Mouse (Mus musculus) forebrain, postnatal 0 days (tissue): ENCODE data around the gene Slc44a1. TPM values are rescaled to one million over a fixed set of nuclear protein-coding genes. Genes with fewer than 3 reads are reported as not detected.

Source experiments
- ATAC-seq: fragments of 200-750 bp; cut with Nextera tagmentation; 2 replicates; pipeline ENCODE4 v1.8.0; 2017; ENCODE audit warnings: mild to moderate bottlenecking, moderate library complexity
- DNase-seq: peaks from one replicate; pipeline ENCODE4 v3.0.0-alpha.2; 2015
- H3K27ac ChIP-seq: fragments of 300-500 bp; sonication (generic); 2 replicates; pipeline ENCODE4 v1.5.1; 2014; ENCODE audit warnings: low read depth, mild to moderate bottlenecking, antibody characterized with exemption, low read length, moderate library complexity, mixed read lengths
- H3K27me3 ChIP-seq: fragments of 300-500 bp; sonication (generic); 2 replicates; pipeline ENCODE4 v1.6.1; 2014; ENCODE audit warnings: mild to moderate bottlenecking, low read length, mixed read lengths; ENCODE audit not compliant: insufficient read depth
- H3K36me3 ChIP-seq: fragments of 300-500 bp; sonication (generic); 2 replicates; pipeline ENCODE4 v1.6.1; 2014; ENCODE audit warnings: mild to moderate bottlenecking, moderate library complexity; ENCODE audit not compliant: insufficient read depth
- H3K4me1 ChIP-seq: fragments of 300-500 bp; sonication (generic); 2 replicates; pipeline ENCODE4 v1.6.1; 2014; ENCODE audit warnings: antibody characterized with exemption; ENCODE audit not compliant: insufficient read depth
- H3K4me2 ChIP-seq: fragments of 300-500 bp; sonication (generic); 2 replicates; pipeline ENCODE4 v1.6.1; 2014; ENCODE audit warnings: low read depth, mild to moderate bottlenecking, moderate library complexity
- H3K4me3 ChIP-seq: fragments of 300-500 bp; sonication (generic); 2 replicates; pipeline ENCODE4 v1.5.1; 2014; ENCODE audit warnings: low read depth, low read length, mixed read lengths
- H3K9ac ChIP-seq: fragments of 300-500 bp; sonication (generic); 2 replicates; pipeline ENCODE4 v1.6.1; 2014; ENCODE audit warnings: mild to moderate bottlenecking
- H3K9me3 ChIP-seq: fragments of 300-500 bp; sonication (generic); 2 replicates; pipeline ENCODE4 v1.6.1; 2016; ENCODE audit warnings: low read length
- CTCF ChIP-seq: sonication (generic); IDR thresholded peaks from 2 replicates; pipeline ENCODE4 v1.5.1; 2016; ENCODE audit warnings: antibody characterized with exemption, control low read depth, low read depth
- WGBS: fragments of 180-500 bp; shearing (Covaris S2); extraction: QIAGEN DNeasy Blood & Tissue Kit; methylation state at CpG from one replicate; pipeline ENCODE4 v1.1.7; 2014; 5-methylcytosine and 5-hydroxymethylcytosine counted together
- polyA plus RNA-seq: library from polyadenylated mRNA; unstranded; fragments of >200 nt; fragmentation: Nextera tagmentation; extraction: Ambion mirVana; gene quantifications from 2 replicates; pipeline ENCODE4 v1.2.1, GENCODE M21; 2015
- total RNA-seq: library from RNA; depleted of rRNA; stranded (reverse); fragments of >200 nt; gene quantifications from 2 replicates; pipeline ENCODE4 v1.2.3, GENCODE M21; 2014

Slc44a1 gene
- total and polyA plus RNA-seq, 2 experiments from 2014 or later: 12.4 to 29.3 TPM

GRCm38 (mm10) chr4:53412991-53413390 lies 27.2 kb upstream of the Slc44a1 start:
- Histone ChIP-seq H3K27ac (no peak overlapping the region), H3K27me3 (no peaks in the 10 kb centered on the region), H3K36me3 (no peaks in the 10 kb centered on the region), H3K4me3 (no peak overlapping the region), H3K9me3 (no peaks in the 10 kb centered on the region), H3K4me2 (no peak overlapping the region), H3K4me1 (no peaks in the 10 kb centered on the region), H3K9ac (no peak overlapping the region)
- ATAC-seq (no peak), DNase-seq (no peak)
- TF ChIP-seq CTCF: no peak
- WGBS: 76% methylated on average over 6 of the region's 6 CpGs

GRCm38 (mm10) chr4:53414031-53414797 lies 26.0 kb upstream of the Slc44a1 start:
- H3K4me2 ChIP-seq: no peak overlapping the region
- DNase-seq (no peak), ATAC-seq (no peak)
- no peaks in the 10 kb centered on the region for H3K27me3 ChIP-seq
- no peak overlapping the region for H3K9ac ChIP-seq
- TF ChIP-seq CTCF: no peak
- no peaks in the 10 kb centered on the region for H3K36me3 ChIP-seq
- WGBS: 89% methylated on average over 9 of the region's 9 CpGs
- no peak overlapping the region for H3K27ac ChIP-seq
- H3K4me3 ChIP-seq: no peak overlapping the region
- no peaks in the 10 kb centered on the region for H3K4me1 ChIP-seq
- H3K9me3 ChIP-seq: no peaks in the 10 kb centered on the region

- TF ChIP-seq CTCF: no peak
- Histone ChIP-seq H3K9ac (no peak overlapping the region), H3K9me3 (no peaks in the 10 kb centered on the region), H3K4me1 (no peaks in the 10 kb centered on the region), H3K4me3 (no peak overlapping the region), H3K27me3 (no peaks in the 10 kb centered on the region), H3K36me3 (no peaks in the 10 kb centered on the region), H3K4me2 (no peak overlapping the region), H3K27ac (no peak overlapping the region)
- peak; percentile 87 for ATAC-seq
- WGBS: 54% methylated on average over 9 of the region's 10 CpGs
- DNase-seq: peak; percentile 66
These were observed 24.2 kb upstream of the Slc44a1 start for GRCm38 (mm10) chr4:53415873-53416637.

DNA sequence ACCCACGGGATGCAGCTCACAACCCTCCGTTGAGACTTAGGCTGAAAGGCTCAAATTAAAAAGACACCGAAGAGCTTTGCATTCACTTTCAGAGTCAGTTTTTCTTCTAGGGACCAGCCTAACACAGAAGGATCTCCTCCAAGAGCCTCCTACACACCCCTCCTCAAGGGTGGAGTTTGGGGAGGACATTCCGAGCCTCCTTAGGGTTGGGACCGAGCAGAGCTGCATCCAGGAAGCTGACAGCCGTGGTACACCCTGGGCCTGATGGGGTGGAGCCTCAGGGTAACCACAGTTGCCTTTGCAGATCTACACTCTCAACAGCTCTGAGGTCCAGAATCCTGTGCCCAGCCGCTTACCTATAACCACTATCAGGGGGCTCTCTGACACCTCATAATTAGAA lies 23.3 kb upstream of the Slc44a1 start:
- DNase-seq (no peak), ATAC-seq (no peak)
- no peaks in the 10 kb centered on the region for H3K9me3 ChIP-seq
- H3K4me3 ChIP-seq: no peak overlapping the region
- H3K4me1 ChIP-seq: no peaks in the 10 kb centered on the region
- no peak overlapping the region for H3K9ac ChIP-seq
- H3K4me2 ChIP-seq: no peak overlapping the region
- H3K27ac ChIP-seq: no peak overlapping the region
- H3K36me3 ChIP-seq: no peaks in the 10 kb centered on the region
- 79% methylated on average over 7 of the region's 7 CpGs for WGBS
- TF ChIP-seq CTCF: no peak
- H3K27me3 ChIP-seq: no peaks in the 10 kb centered on the region

DNA sequence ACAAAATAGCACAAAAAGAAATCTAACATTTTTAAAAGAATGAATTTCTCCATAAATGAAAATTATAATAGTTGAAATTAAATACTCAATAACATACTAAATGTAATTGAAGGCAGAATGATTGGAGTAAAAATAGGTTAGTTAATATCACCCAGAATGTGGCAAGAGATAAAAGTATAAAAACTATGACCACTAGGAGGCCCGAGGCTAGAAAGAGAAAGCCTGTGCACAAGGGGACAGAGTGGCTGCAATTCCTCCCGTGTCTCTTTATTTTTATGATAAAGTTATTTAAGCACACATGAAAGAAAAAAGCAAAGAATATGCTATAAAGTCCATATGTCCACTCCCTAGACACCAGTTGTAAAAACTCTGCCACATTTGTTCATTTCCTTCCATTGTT lies 17.4 kb upstream of the Slc44a1 start:
- Histone ChIP-seq H3K9ac (no peak overlapping the region), H3K4me2 (no peak overlapping the region), H3K27me3 (no peaks in the 10 kb centered on the region), H3K36me3 (no peaks in the 10 kb centered on the region), H3K4me1 (no peaks in the 10 kb centered on the region), H3K27ac (no peak overlapping the region), H3K4me3 (no peak overlapping the region), H3K9me3 (no peaks in the 10 kb centered on the region)
- TF ChIP-seq CTCF: peak; percentile 42; the same call in 1 of the 2 replicates
- ATAC-seq (no peak), DNase-seq (no peak)
- WGBS: 63% methylated on average over 2 of the region's 2 CpGs

DNA sequence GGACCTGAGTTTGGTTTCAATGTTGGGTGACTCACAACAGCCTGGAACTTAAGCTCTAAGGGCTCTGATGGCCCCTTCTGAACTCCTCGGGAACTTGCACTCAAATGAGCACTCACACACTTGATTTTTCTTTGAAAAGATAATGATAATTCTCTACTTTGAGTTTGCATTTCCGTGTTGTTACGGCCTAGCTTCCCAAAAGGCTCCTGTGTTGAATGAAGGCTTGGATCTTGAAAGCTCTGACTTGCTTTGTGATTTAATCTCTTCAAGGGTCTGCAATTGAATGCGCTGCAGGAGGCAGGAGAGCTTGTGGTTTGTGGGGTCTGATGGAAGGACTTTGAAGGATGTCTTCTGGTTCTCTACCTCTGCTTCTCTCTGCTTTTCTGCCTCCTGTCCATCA lies 13.1 kb upstream of the Slc44a1 start:
- Histone ChIP-seq H3K4me3 (no peak overlapping the region), H3K9ac (no peak overlapping the region), H3K27me3 (no peaks in the 10 kb centered on the region), H3K27ac (no peak overlapping the region), H3K4me2 (no peak overlapping the region), H3K9me3 (no peaks in the 10 kb centered on the region), H3K4me1 (no peaks in the 10 kb centered on the region), H3K36me3 (no peaks in the 10 kb centered on the region)
- no peak for ATAC-seq
- DNase-seq: no peak
- 57% methylated on average over 4 of the region's 4 CpGs for WGBS
- no peak for TF ChIP-seq CTCF

DNA sequence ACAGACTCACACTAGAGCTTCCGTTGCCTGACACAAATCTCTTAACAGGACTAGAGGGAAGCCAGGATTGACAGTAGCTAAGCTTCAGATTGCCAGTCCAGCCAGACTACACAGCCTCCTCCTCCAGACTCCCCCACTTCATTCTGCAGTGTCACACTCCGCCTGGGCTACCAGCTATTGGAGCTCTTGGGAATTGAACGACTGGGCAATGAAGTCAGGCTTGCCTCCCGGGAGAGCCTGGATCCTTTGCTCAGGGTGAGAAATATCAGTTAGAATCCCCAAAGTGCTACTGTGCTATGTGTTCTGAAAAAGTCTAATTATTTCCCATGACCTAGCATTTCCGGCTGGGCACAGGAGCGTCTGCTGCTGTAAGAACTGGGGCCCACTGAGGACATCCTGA lies 9.7 kb upstream of the Slc44a1 start:
- no peak overlapping the region for H3K4me2 ChIP-seq
- TF ChIP-seq CTCF: no peak
- H3K4me3 ChIP-seq: no peak overlapping the region
- no peak for ATAC-seq
- no peak for DNase-seq
- H3K36me3 ChIP-seq: no peaks in the 10 kb centered on the region
- no peak overlapping the region for H3K27ac ChIP-seq
- no peaks in the 10 kb centered on the region for H3K27me3 ChIP-seq
- no peak overlapping the region for H3K9ac ChIP-seq
- WGBS: 72% methylated on average over 6 of the region's 6 CpGs
- H3K9me3 ChIP-seq: no peaks in the 10 kb centered on the region
- no peaks in the 10 kb centered on the region for H3K4me1 ChIP-seq
